Mouse (Mus musculus): Measurements from ENCODE around the gene Wsb2.

GRCm38 (mm10) chr5:117359497-117360227, 2.6 kb downstream of the Wsb2 start:
- TF ChIP-seq CTCF (IDR thresholded peaks at IDR 0.05; ENCODE audit: extremely low read depth, insufficient read depth, low read length) (no peak), POLR2A (IDR thresholded peaks at IDR 0.05; ENCODE audit: extremely low read depth, insufficient read depth, low read length) (no peak)

Measured in cortical plate, adult 2 months (tissue).